Mouse (Mus musculus): Measurements from ENCODE around the gene Nfyc. TPM values are rescaled to one million over a fixed set of nuclear protein-coding genes. Genes with fewer than 3 reads are reported as not detected.
A peak's percentile ranks its signal among the peaks of the same experiment; 100 is the strongest.

Gene Nfyc
- total RNA-seq, 2 experiments from 2014 or later: 46.6 to 50.0 TPM

DNA sequence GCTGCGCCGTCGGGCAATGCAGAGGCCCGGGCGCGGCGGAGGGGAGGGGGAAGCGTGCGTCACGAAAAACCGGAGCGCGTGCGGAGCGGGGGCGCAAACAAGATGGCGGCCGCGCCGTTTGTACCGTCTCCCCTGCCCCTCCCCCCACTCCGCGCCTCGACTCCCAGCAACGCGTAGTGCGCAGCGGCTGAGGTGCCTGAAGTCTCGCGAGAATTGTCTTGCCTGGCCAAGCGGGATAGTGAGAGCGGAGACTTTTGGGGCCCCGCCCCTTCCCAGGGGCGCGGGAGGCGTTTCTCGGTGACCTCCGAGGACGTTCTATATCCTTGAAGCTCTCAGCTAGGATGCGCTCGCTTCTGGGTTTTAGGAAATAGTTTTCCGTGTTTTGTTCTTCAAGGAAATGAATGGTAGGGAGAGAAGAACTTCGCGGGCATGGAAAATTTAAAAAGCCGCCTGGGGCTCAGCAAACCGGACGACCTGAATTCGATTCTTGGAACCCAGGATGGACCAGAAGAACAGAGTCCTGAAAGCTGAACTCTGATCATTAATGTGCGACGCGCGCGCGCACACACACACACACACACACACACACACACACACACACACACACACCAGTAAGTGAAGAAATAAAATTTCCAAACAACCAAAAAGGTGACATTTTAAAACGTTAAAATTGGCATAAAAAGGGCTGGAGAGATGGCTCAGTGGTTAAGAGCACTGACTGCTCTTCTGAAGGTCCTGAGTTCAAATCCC is 5.6 kb downstream of the Nfyc start:
- peak; percentile 98 to 99 for DNase-seq

DNA sequence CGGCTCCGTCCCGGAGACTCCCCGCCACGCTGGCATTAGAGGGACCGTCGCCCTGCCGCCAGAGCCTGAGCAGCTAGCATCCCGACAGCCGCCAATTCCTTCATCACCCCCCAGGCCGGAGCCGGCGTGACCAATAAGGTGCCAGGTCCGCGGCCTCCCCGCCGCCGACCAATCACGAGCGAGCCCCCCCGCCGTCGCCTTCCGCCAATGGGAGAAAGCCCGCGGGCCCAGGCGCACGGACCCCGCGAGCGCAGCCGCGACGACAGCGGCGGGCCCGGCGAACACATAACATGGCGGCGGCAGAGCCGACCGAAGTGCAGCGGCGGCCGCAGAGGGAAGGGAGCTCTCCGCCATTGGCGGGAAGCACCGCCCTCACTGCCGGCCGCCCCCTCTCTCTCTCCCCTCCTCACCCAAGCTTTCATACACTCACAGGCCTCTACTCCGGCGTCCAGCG is 6.2 kb downstream of the Nfyc start:
- DNase-seq: peak; percentile 98 to 99

DNA sequence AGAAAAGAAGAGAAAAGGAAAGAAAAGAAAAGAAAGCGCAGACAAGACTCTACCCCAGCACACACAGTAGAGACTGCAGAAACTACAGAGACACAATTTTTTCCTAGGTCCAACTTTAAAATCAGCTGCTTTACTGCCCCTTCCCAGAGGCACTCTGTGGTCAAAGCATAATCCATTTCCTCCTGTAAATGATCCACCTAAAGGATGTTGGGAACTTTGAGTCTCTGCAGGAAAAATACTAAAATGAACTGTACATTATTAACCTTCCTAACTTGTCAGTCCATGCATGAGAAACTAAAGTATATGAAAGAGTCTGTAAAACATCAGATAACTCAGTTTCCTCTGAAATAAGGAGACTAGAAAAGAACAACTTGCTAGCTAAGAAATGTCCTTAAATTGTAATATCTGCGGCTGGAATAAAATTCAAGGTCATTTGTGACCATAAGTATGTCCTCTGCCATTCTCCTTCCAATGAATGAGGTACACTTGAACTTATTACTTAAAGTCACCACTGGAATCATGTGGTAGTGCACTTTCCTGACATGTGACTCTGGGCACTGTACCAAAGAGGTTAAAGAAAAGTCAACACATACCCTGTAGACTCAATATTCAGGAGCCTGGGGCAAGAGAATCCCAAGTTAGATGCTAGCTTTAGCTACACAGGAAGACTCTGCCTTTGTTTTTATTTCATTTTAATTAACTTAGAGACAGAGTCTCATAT is 9.0 kb downstream of the Nfyc start:
- no peak for DNase-seq

DNA sequence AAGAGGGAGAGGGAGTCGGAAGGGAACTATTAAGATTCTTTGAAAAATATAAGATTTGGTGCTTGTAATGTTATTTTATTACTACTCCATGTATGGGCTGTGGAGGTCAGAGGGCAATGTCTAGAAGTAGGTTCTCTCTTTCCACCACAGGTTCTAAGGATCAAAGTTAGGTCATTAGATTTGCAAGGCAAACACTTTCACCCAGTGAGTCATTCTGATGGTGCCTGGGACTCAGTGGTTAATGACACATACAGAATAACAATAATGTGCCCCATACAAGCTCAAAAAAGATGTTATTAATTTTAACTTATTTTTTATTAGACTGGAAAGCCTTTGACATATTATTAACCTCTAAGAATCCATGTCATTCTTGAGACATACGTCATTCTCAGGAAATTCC is 11.5 kb downstream of the Nfyc start:
- DNase-seq: no peak

DNA sequence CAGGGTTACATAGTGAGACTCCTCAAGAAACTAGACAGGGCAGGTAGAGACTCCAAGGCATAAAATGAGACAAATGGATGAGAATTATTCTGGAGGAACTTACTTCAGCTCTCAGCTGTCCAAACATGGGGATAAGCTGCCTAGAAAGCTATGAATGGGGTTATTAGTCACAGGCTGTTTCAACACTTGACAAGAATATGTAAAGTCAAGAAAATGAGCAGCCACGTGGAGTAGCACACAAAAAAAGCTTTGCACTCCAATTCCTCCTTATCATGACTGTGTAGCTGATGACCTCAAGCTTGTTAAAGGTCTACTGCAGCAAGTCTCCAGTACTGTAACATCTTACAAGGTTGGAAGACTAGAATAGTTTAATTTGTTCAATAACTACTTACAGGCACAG is 12.1 kb downstream of the Nfyc start:
- no peak for DNase-seq

DNA sequence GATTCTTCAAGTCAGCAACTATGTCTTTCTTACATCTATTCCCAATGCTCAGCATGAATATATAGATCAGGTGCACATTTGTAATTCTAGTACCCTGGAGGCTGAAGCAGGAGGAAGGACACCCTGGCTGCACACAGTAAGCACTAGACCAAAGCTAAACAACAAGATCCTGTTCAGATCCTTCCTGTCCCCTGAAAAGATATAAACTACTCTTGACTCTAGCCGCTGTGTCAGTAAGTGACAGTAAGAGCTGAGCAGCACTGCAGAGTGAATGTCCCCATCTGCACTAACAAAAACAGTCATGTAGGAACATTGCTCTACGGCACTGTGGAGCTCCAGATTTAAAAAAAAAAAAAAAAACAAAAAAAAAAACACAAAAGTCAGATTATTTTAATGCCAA is 13.4 kb downstream of the Nfyc start:
- no peak for DNase-seq

DNA sequence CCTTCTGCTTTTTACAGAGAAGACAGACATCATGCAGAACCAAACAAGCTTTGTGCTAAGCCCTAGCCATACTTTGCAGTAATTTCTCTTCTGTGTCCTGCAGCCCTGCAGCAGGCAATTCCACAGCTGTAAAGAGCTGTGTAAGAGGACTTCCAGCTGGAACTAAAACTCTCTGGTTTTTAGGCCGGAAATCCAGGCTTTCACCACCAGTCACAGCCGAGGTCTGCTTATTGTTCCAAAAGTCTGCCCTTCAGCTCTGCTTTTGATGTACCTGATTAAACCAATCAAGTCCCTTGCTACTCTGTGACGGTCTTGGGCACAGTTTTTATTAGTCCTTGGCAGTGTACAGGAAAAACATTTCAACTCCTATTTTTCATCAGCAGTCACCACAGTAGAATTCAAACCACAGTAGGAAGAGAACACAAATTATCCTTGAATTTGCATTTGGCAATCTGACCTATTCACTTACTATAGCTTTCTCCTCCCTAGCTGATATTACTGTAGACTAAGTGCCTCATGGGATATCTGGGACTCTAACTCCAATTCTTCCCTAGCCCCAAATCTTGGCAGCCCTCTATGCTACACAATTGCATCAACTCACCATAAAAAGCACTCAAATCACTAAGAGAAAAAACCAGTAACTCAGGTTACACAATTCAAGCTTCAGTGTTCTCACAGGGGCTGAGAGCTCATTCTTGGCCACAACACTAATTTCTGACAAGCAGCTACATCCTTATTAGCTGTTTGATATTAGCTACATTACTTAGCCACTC is 14.2 kb downstream of the Nfyc start:
- DNase-seq: peak; percentile 38 to 48

DNA sequence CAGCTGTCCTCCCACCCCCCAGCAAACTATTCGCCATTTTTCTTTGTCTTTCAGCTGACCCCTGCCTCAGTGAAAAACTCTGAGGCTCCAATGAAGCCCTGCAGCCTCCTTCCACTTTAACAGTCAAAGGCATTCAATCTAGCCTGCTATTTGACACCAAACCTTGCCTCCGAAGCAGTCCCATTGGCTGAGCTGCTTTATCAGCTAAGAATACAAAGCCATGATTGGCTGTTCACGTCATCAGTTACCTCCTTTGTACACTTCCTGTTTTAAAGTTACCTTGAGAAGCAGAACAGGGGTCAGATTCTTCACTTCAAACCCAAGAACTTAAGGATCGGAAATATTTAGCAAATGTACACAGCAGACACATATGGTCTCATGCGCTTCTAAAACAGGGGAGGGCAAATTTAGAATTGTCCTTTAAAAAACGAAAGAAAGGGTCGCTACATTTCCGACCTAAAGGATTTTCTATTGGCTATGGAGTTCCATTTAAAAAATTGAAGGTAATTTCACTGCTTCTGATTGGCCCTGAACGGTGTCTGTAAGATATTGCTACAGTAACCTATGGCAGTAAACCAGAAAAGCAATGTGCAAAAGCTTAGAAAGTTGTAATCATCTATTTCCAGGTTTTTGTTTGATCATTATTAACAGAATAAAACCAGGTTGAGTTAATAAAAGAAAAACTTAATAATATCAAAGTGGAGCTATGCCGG is 15.6 kb downstream of the Nfyc start:
- peak; percentile 82 to 86 for DNase-seq

DNA sequence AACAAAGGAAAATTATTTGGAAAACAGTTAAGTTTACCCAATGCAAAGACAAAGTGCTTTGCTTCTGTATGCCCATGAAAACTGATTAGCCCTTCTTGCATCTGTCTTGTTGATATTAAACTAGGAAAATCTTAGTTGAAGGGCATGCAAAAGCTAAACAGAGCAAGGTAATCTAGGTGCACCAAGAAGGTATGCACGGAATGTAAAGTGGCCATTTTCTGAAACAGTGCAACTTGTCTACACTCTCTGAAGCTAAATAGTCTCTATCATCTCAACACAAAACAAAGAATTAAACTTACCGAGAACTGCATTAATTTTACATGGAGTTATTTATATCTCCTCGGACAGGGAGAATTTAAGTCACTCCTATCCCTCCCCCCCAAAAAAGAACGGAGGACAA is 16.2 kb downstream of the Nfyc start:
- DNase-seq: no peak

DNA sequence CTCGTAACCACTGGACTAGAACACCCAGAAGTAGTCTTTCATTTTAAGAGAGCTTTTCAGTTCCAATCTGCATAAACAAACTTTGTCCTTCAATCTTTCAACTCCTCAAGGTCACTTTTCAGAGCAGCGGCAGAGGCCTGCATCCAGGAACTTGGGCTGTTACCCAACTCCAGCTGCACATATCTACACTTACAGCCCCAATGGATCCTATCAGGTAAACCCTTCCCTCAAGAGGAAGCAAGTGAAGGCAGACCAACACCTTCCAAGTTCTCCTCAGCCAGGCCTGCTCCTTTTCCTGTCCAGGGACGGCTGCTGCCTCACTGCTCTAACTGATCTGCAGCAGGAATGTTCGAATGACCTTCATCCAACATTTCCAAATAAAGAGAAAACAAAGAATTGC is 17.2 kb downstream of the Nfyc start:
- DNase-seq: peak; percentile 40 to 46

DNA sequence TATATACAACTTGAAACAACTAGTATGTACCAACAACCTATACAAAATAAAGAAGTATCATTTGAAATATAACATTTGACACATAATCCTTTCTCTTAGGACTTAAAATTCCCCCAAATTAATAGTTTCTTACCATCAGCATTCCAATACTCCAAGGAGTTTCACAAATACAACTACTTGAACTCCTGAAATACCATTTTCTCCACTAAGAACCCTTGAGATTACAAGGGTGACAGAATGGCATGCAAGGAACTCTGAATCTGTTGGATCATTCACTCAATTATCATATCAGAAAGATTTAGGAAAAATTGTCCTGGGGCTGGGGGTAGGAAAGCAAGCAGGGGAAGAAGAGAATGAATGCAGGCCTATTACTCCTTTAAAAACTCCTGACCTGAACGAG is 17.6 kb downstream of the Nfyc start:
- DNase-seq: no peak

DNA sequence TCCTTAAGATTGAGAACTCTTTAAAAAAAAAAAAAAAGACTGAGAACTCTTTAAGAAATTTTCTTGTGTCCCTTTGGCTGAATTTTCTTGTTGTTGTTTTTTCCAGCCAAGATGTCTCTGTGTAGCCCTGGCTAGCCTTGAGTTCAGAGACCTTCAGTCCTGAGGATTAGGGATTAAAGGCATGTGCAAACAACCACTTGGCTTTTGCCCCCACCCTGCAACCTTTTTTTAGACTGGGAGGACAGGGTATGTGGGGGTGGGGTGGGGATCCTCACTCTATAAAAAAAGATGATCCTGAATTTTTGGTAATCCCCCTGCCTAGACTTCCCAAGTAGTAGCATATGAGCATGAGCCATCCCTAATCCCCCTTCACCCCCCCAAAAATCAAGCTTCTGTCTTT is 25.6 kb downstream of the Nfyc start:
- no peak for DNase-seq

DNA sequence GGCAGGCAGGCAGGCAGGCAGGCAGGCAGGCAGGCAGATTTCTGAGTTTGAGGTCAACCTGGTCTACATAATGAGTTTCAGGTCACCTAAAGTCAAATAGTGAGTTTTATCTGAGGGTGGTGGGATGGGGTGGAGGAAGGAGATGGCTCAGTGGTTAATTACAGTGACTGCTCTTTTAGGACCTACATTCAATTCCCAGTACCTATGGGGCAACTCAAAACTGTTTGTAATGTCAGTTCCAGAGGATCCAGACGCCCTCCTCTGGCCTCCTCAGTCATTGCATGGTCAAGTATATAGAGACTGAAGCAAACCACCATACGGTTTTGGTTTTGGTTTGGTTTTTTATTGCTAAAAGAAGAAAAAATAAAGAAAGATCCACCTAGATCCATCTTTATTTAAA is 29.9 kb downstream of the Nfyc start:
- peak; percentile 39 to 41 for DNase-seq

DNA sequence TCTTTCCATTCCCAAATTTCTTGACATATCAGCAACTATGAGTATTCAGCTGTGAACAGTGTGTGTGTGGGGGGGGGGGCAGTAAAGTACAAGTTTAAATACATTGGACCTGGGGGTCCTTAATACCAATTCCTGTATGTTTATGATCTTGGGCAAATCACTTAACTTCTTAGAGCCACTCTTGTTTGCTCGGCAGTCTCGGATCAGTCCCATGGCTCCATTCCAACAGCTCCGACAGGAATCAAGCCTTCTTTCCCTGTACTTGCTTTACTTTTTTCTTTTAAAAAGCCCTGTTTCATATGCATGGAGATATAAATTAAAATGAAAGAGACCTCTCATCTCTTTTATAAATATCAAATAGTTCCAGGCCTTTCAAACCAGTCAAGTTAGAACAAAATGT is 30.7 kb downstream of the Nfyc start:
- peak; percentile 33 to 57 for DNase-seq

DNA sequence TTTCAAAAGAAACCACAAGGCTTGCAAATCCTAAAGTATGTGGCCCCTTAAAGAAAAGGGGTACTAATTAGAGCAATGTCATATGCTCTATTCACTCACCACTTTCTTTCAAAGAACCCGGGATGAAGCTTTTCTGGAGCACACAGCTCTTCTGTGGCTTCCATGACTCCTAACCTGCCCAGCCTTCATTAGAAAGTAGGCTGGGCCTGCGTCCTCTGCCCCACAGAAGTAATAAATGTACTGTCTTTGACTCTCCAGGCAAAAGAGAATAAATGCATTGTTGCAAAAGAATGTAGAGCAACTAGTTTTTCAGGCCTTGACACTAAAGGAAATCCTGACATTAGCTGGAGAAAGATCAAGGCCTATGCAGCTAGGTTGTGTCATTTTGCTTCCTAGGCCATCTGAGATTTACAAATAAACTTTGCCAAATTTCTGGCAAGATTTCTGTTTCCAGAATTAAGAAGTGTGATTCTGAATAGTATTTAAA is 31.6 kb downstream of the Nfyc start:
- peak in 1 of 2 experiments; percentile 38 for DNase-seq

DNA sequence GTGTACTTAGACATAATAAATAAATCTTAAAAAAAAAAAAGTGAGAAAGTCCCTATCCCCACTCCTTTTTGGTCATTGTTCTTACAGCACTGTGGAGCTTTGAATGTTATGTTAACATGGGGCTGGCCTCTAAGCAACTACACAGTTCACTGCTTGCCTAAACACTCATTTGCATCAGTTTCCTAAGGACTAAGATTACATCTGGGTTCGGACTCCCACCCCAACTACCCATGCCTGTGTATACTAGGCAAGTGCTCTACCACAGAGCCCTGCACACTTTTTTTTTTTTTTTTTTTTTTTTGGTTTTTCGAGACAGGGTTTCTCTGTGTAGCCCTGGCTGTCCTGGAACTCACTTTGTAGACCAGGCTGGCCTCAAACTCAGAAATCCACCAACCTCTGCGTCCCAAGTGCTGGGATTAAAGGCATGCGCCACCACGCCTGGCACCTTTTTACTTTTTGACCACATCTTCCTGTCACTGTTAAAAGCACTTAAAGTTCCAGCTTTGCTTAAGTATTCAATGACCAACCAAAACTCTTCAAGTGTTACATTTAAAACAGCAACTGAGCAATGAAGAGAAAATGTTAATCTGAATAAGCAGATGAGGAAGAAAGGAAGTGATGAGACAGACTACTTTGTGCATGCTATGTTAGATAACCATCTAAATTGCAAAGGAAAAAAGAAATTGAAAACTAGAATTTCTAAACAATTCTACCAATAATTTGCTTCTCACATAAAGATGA is 33.2 kb downstream of the Nfyc start:
- no peak for DNase-seq

DNA sequence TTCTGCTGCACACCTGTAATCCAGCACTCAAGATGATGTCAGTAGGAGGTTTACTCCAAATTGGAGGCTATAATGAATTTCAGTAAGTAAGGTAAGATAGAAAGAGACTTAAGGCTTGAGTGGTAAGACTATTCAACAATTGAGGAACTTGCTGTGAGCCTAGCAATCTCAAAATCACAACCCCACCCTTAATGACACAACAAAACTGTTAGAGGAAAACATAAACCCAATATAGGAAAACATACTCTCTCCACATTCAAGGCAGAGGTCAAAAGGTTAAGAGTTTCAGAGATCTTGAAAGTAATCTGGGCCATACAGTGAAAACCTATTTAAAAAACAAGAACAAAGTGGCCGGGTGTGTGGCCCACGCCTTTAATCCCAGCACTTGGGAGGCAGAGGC is 34.7 kb downstream of the Nfyc start:
- DNase-seq: no peak

DNA sequence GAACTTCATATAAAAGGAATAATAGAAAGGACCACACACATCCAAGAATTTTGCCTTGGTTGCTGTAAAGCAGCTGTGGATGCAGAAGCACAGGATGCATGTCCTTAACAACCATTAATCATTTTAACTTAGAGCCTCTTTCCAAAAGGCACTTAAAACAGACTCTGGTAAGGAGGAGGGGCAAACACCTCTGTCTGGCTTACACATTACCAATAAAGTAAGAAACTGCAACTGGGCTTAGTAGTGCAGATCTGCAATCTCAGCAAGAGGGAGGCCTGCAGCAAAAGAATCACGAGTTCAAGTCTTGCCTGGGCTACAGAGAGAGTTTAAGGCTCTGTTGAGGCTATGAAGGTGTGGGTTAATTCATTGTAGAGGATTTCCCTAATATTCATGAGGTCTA is 35.7 kb downstream of the Nfyc start:
- no peak for DNase-seq

DNA sequence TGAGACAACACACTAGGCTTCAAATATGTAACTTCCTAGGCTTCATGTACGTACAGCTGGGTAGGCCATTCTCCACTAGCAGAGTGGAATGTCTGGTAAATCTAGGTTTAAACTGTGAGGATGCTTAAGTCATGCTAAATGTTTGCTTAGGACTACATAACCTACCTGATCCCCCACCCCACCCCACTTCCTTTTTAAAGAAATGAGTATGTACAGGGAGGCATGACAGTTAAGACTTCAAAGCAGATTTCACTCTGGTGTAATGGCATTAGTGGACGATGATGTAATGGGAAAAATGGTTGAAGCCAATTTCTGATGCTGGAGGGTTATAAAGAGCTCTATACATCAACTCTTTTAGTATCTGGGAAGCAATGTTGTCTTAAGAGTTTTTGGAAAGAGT is 38.5 kb downstream of the Nfyc start:
- no peak for DNase-seq

DNA sequence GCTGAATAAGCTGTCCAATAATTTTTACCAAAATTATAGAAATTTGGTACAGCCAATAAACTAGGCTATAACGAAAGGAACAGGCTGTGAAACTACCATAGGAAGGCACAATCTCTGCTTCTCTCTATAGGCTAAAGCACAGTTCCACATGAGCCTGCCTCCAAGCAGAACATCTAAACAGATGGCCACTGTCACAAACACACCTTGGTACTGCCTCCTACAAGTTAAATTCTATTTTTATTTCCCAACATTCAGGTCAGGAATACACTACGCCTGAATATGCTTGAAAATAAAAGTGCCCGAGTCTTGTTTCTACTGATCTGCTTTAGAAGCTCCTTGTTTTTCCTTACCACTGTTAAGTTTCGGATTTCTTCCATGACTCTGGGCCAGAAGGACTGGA is 41.3 kb downstream of the Nfyc start:
- no peak for DNase-seq

DNA sequence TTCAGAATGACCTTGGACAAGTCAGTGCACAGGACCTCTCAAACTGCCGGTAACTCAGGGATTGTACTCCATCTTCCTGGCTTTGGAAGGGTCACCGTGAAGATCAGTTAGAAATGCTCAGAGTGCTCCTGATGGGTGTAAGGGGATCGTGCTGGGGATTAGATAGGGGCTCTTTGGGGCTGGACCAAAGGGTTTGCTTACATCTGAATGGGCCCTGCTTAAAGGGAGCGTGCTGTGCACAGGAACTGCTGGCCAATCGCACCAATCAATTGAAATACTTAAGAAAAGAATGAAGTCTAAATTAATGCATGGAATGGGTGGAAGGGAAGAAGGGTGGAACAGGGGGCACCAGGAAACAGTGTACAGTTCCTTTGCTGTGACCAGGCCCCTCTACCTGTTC is 75.6 kb downstream of the Nfyc start:
- no peak for DNase-seq

All from adrenal gland, postnatal 36 days (tissue).